Mouse (Mus musculus): ENCODE results near the gene H2al1f.
"Not testable (repeated sequence)": the region's sequence is repeated elsewhere in the genome, so short reads cannot be mapped to it uniquely, and the experiment has no call there.

GRCm38 (mm10) chrX:11298957-11299356, 16.0 kb upstream of the H2al1f start, which contains the start of gene H2al1a:
- not testable (repeated sequence) for TF ChIP-seq CTCF (IDR thresholded peaks at IDR 0.05; ENCODE audit: low read depth); EP300 (optimal IDR thresholded peaks at IDR 0.05)

Measured in stomach, postnatal 0 days (tissue).